In the genomic region with DNA sequence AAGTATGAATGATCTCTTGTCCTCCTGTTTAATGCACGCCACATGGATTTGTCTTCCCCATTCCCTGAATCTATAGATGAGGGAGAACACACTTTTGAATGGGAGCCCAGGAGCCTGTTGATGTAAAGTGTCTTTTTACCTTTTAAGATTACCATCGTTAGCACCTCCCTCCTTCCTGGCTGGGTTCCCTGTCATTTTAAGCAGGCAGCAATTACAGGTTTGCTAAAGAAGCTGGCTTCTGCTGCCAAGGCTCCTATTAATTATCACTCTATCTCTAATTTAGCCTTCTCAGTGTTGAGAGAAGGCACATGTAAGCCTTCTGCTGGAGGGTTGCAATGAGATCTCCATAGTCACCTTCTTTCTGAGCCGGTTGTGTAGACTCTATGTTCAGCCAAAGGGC, we compare ENCODE assay signal across 10 mouse cellular contexts.
"Had no signal": no experiment of that assay in that cellular context is flagged by ENCODE, and none has a peak within 500 bp of the region (broad histone marks: within the 10 kb centered on the region; RNA-seq: fewer than 3 reads in every experiment).

No protein-coding gene starts in this region.

- H3K27ac ChIP-seq: liver, embryonic 13.5 days had no signal

- H3K4me2 ChIP-seq: liver, embryonic 13.5 days had no signal

- H3K27me3 ChIP-seq: liver, embryonic 13.5 days had no signal

- H3K36me3 ChIP-seq: liver, embryonic 13.5 days had no signal

- H3K4me1 ChIP-seq: liver, embryonic 13.5 days had no signal

- H3K4me3 ChIP-seq: liver, embryonic 13.5 days had no signal

- H3K9ac ChIP-seq: liver, embryonic 13.5 days had no signal

- H3K9me3 ChIP-seq: liver, embryonic 13.5 days had no signal

- DNase-seq: kidney, adult 8-10 months; kidney, postnatal 14 days; kidney, postnatal 4 days; liver, embryonic 13.5 days; lung, adult 2 months; lung, postnatal 14 days; lung, postnatal 4 days; midbrain, embryonic 14.5 days; thymus, adult 18-20 months; thymus, postnatal 36 days had no signal
